Mouse (Mus musculus) layer of hippocampus, adult 2 months (tissue): ENCODE data around the gene Marveld3. TPM values are rescaled to one million over a fixed set of nuclear protein-coding genes. Genes with fewer than 3 reads are reported as not detected.

Experiments
- DNase-seq, 2 experiments: peaks; one replicate each; pipeline ENCODE4 v3.0.0; 2022; ENCODE audit warnings: low spot score in 2 of 2
- H3K27ac ChIP-seq: fragments of 200-600 bp; 2 replicates; pipeline ENCODE4 v1.8.1; 2022
- H3K4me3 ChIP-seq: fragments of 200-600 bp; 2 replicates; pipeline ENCODE4 v1.8.1; 2022; ENCODE audit warnings: mild to moderate bottlenecking
- CTCF ChIP-seq: fragments of 200-600 bp; conservative IDR thresholded peaks from 2 replicates; pipeline ENCODE4 v1.8.1; 2022; ENCODE audit warnings: antibody characterized with exemption, mild to moderate bottlenecking, moderate library complexity
- total RNA-seq, 2 experiments: library from RNA; stranded (reverse); gene quantifications; 2 replicates each; pipeline ENCODE4 v1.2.3; 2021

Marveld3 gene
- total RNA-seq, 2 experiments from 2014 or later, result 0.23 TPM; not detected in 1

- DNase-seq, result no peak
- H3K27ac ChIP-seq, result no peak overlapping the region
- H3K4me3 ChIP-seq, result no peak overlapping the region
- no peak for TF ChIP-seq CTCF
These were observed 27.1 kb upstream of the Marveld3 start for GRCm38 (mm10) chr8:109989151-109989550.

- Histone ChIP-seq H3K27ac (no peak overlapping the region), H3K4me3 (no peak overlapping the region)
- DNase-seq, result no peak
- TF ChIP-seq CTCF, result no peak
These were observed 25.8 kb upstream of the Marveld3 start for GRCm38 (mm10) chr8:109987776-109988175.

GRCm38 (mm10) chr8:109986384-109986783 is 24.4 kb upstream of the Marveld3 start:
- Histone ChIP-seq H3K4me3 (no peak overlapping the region), H3K27ac (no peak overlapping the region)
- DNase-seq, result no peak
- no peak for TF ChIP-seq CTCF

- peak overlapping the region; percentile 62; the same call in 1 of the 2 replicates for H3K27ac ChIP-seq
These were observed 21.9 kb upstream of the Marveld3 start for GRCm38 (mm10) chr8:109983944-109984343.

GRCm38 (mm10) chr8:109982386-109983105 is 20.5 kb upstream of the Marveld3 start:
- H3K27ac ChIP-seq, result no peak overlapping the region
- DNase-seq, result no peak
- H3K4me3 ChIP-seq, result no peak overlapping the region
- TF ChIP-seq CTCF, result no peak

More at GRCm38 (mm10) chr8:109983944-109984343, 21.9 kb upstream of the Marveld3 start:
- DNase-seq, result peak in 1 of 2 experiments; percentile 19
- no peak for TF ChIP-seq CTCF
- H3K4me3 ChIP-seq, result no peak overlapping the region

GRCm38 (mm10) chr8:109979339-109979738 is 17.3 kb upstream of the Marveld3 start:
- H3K4me3 ChIP-seq, result no peak overlapping the region
- no peak for TF ChIP-seq CTCF
- H3K27ac ChIP-seq, result no peak overlapping the region
- no peak for DNase-seq

GRCm38 (mm10) chr8:109972901-109973300 is 10.9 kb upstream of the Marveld3 start:
- DNase-seq, result no peak
- Histone ChIP-seq H3K27ac (no peak overlapping the region), H3K4me3 (no peak overlapping the region)
- TF ChIP-seq CTCF, result no peak

- peak; percentile 90 for TF ChIP-seq CTCF
- no peak overlapping the region; the same call in 1 of the 2 replicates for H3K4me3 ChIP-seq
- no peak overlapping the region for H3K27ac ChIP-seq
- peak; percentile 26 to 54 for DNase-seq
These were observed 8.3 kb upstream of the Marveld3 start for GRCm38 (mm10) chr8:109970323-109970722.

GRCm38 (mm10) chr8:109968837-109969236 is 6.8 kb upstream of the Marveld3 start:
- no peak for DNase-seq
- TF ChIP-seq CTCF, result peak; percentile 34
- H3K27ac ChIP-seq, result no peak overlapping the region
- H3K4me3 ChIP-seq, result no peak overlapping the region

GRCm38 (mm10) chr8:109964106-109964505 is 2.1 kb upstream of the Marveld3 start:
- no peak for TF ChIP-seq CTCF
- DNase-seq, result no peak
- no peak overlapping the region for H3K4me3 ChIP-seq
- no peak overlapping the region for H3K27ac ChIP-seq

- Histone ChIP-seq H3K4me3 (no peak overlapping the region), H3K27ac (no peak overlapping the region)
- TF ChIP-seq CTCF, result no peak
- no peak for DNase-seq
These were observed 1.4 kb upstream of the Marveld3 start for GRCm38 (mm10) chr8:109963421-109963820.

GRCm38 (mm10) chr8:109962896-109963295 is 893 bp upstream of the Marveld3 start:
- no peak for DNase-seq
- H3K27ac ChIP-seq, result no peak overlapping the region

GRCm38 (mm10) chr8:109959112-109959511 is 2.9 kb downstream of the Marveld3 start:
- H3K4me3 ChIP-seq, result no peak overlapping the region

More at GRCm38 (mm10) chr8:109962896-109963295, 893 bp upstream of the Marveld3 start:
- H3K4me3 ChIP-seq, result no peak overlapping the region
- no peak for TF ChIP-seq CTCF

GRCm38 (mm10) chr8:109958036-109958655 is 3.9 kb downstream of the Marveld3 start:
- Histone ChIP-seq H3K4me3 (no peak overlapping the region), H3K27ac (no peak overlapping the region)
- DNase-seq, result no peak
- no peak for TF ChIP-seq CTCF

More at GRCm38 (mm10) chr8:109959112-109959511, 2.9 kb downstream of the Marveld3 start:
- no peak overlapping the region for H3K27ac ChIP-seq
- no peak for TF ChIP-seq CTCF
- no peak for DNase-seq
